Mouse (Mus musculus) ovary, adult 18-20 months (tissue): ENCODE data around the gene Zfp143.

ENCODE experiments used
- DNase-seq: peaks from one replicate; pipeline ENCODE4 v3.0.0; 2022; ENCODE audit warnings: low spot score, mixed read lengths

Zfp143 gene

DNA sequence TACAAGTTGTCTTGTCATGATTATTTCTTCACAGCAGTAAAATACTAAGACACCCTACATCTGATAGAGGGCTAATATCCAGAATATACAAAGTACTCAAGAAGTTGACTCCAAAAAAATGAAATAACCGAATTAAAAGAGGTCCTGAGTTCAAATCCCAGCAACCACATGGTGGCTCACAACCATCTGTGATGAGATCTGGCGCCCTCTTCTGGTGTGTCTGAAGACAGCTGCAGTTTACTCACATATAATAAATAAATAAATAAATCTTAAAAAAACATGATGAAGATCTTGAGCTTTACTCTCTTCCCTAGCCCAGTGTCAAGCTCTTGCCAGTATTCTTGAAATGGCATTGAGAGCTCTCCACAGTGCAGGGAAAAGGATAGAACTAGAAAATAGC, 77.5 kb downstream of the Zfp143 start:
- no peak for DNase-seq

DNA sequence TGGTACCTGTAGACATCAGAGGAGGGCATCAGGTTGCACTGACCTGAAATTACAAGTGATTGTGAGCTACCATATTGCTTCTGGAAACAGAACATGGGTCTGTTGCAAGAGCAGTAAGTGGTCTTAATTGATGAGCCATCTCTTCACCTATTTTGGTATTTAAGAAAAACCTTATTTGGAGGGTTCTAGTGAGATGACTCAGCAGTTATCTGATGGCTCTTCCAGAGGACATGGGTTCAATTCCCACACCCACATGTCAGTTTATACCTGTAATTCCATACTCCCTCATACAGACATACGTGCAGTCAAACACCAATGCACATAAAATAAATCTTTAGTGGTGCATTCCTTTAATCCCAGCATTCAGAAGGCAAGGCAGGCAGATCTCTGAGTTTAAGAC, 82.8 kb downstream of the Zfp143 start:
- DNase-seq = no peak
